Mouse (Mus musculus): ENCODE data around the gene Cyp2f2.

Gene Cyp2f2

DNA sequence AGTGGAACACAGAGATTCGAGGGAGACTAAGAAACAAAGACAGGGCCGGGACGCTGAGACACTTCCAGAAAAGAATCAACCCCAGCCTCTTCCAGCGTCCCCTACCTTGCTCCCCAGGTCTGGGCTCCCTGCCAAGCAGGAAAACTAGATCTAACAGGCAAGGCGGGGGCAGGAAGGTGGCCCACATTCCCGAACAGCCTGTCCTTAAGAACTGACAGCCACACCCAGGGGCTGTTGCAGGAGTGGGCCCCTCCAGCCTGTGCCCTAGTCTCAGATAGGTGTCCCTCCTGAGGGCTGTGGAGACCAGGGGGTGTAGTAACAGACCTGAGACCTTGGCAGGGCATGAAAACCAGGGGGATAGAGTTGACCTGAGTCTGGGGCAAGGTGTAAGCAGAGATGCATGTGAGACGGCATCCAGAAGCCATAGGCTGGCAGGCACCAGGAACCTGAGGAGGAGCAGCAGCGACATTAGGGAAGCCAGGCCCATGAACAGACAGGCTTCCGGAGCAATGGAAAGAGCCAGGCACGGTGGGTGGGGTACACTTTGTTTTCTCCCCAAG, 33.6 kb downstream of the Cyp2f2 start, which contains the start of gene Cyp2t4:
Gene Cyp2t4 (plus strand): TSS at position 510 of the 560 bp plus-strand sequence.
- DNase-seq (ENCODE audit: low read depth, low spot score), result no peak

DNA sequence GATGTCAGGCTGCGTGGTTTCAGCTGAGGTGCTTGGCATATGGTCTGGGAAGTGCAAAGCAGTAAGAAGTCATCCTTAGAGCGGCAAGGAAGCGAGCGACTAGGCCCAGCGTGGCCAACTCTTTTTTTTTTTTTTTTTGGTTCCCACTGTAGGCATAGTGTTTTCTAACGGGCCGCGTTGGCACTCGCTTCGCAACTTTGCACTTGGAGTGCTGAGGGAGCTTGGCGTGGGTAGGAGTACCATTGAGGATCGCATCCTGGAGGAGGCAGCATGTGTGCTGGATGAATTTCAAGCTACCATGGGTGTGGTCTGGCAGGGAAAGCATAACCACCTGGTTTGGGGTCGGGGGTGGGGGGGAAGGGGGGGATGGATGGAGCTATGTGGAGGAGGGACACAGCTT, 36.3 kb downstream of the Cyp2f2 start:
- peak; percentile 58 for DNase-seq (ENCODE audit: low read depth, low spot score)

DNA sequence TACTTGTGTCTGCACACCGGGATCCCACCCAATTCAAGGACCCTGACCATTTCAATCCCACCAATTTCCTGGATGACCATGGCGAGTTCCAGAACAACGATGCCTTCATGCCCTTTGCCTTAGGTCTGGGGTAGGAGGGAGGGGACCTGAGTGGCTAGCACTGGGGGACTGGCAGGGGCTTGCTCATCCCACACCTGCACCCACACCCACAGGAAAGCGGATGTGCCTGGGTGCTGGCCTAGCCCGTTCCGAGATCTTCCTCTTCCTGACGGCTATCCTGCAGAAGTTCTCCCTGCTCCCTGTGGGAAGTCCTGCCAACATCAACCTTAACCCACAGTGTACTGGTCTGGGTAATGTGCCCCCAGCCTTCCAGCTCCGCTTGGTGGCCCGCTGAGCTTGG, 38.5 kb downstream of the Cyp2f2 start:
- DNase-seq (ENCODE audit: low read depth, low spot score), result no peak

DNA sequence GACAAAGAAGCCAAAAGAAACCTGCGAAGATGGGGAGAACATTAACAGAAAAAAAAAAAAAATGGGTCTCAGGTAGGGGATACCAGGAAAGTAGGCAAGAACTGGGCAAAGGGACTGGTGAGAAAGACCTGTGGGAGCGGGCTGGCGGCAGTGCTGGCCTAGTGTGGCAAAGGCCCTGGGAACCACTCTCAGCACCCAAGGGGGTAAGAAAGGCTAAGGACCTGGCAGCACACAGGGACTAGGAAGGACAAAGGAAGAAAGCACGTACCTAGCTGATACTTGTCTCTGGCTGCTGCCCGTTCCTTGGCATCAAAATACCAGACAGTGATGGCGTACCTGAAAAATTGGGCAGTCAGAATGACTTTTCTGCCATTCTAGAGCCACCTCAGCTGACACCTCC, 39.5 kb downstream of the Cyp2f2 start:
- no peak for DNase-seq (ENCODE audit: low read depth, low spot score)

DNA sequence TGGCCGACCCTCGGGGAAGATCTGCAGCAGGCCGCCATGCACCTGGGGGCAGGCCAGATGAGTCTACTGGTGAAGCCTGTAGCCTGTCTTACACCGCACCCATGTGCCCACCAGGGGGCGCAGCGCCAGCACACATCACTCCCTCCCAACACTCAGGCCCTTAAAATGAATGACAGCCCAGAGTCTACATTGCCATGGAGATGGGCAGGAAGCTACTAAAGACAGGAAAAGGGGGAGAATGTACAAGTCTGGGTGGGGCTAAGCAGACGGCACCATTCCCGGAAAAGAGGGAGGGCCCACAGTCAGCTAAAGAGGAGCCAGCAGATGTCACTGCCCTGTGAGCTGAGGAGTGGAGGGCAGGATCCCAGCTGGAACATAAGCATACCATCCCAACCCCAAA, 40.2 kb downstream of the Cyp2f2 start:
- peak; percentile 82 for DNase-seq (ENCODE audit: low read depth, low spot score)

DNA sequence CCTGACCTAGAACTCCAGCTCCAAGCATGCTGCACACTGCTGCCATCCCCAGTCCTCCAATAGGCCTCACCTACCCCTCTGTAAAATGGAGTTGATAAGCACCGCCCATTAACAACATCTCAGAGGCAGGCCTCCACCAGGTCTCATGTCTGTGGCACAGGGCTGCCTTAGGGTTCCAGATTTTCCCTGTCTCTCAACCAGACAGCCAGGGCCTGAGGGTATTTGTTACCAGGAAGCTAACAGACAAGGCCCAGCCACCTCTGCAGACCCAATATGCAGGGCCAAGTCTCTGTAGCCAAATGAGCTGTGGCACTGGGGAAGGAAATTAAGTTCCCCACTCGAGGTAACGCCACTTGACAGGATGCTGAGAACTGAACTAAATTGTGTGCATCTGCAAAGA, 41.2 kb downstream of the Cyp2f2 start:
- DNase-seq (ENCODE audit: low read depth, low spot score), result no peak

DNA sequence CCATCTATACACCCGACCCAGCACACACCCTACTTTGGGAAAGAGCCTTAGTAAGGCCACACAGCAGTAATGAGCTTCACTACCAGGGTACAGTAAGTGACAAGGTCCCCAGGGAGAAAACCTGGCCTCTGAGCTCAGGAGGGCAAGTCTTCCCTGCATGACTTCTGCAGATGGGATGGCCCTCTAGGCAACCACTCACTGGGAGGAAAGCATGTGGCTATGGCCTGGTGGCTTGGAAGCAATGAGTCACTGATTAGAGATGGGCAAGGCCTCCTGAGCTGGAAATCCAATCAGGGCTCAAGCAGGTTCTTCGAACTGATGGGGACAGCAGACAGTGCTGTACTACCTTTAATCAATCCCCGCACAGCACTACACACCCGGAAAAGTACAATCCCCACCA, 42.0 kb downstream of the Cyp2f2 start:
- no peak for DNase-seq (ENCODE audit: low read depth, low spot score)

DNA sequence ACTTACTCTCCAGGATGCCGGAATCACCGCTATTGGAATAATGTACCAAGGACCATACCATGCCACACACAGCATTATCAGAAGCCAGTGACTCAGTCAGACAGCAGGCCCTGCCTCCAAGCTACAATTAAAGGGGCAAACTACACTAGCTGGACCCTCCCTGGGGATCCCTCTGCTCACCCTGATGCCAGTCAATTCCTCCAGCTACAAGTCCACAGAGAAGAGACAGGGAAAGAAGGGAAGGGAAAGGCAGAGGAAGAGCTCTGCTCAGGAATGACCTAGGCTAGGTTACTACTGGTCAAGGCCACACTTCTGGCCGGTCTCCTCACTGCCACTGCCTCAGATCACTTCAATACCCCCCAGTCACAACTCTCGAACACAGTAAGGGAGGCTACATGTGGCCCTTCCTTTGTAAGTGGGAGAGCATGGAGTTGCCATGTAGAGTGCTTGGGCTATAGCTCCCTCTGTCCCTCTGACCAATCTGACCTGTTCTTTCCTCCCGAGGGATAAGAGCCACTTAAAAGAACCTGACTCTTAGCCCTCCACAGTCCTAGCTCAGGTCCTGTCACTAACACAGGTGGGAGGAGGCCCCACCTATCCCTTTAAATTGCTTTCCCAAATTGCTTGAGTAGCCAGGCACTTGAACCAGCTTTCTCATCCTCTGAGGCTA, 43.2 kb downstream of the Cyp2f2 start:
- DNase-seq (ENCODE audit: low read depth, low spot score), result no peak

DNA sequence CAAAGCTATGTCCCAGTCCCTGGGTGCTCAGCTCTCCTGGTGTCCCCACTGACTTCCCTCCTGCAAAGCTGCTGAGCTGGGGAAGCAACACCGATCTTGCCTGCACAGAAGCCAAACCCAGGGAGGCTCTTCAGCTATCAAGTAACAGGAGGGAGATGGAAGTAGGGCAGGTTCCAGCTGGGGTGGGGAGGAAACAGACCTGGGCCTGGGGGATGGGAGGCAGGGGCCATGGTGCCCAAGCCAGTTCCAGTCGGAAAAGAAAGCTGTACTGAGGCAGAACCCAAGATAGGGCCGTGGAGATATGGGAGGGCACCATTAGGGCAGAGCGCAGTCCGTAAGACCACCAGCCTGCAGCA, 43.7 kb downstream of the Cyp2f2 start:
- no peak for DNase-seq (ENCODE audit: low read depth, low spot score)

DNA sequence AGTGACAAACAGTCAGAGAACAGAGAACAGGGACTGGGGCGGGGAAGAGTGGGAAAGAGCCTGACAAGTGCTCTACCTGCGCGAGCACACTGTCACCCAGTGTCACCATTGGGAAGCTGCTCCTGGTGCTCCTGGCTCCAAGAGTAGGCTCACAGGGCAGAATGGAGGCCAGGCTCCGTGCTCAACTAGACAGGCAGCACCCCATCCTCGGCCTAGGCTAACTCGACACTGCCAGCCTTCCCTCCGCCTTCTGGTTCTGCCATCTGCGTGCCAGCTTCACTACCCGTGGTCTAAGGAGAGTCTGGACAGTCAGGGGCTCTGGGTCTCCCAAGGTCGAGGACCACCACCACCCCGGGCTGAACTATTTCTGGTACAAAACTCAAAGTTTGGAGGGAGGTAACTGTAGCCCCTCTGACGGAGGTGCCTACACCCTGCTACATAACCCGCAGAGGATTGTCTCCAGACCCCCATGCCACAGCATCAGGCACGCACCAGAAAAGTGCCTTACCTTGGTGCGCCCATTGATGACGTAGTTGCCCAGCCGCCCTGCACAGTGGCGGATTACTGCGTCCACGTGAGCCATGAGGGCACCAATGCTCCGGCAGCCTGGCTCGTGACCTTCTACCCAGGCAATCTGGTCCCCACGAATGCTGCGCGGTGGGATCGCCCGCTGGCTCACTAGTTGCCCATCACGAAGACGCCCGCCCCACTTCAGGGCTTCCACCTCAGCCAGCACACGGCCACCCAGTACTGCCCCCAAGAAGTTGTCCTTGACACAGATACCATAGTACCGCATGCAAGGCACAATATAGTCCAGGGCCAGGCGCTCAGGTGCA, 44.6 kb downstream of the Cyp2f2 start:
- DNase-seq (ENCODE audit: low read depth, low spot score), result no peak

DNA sequence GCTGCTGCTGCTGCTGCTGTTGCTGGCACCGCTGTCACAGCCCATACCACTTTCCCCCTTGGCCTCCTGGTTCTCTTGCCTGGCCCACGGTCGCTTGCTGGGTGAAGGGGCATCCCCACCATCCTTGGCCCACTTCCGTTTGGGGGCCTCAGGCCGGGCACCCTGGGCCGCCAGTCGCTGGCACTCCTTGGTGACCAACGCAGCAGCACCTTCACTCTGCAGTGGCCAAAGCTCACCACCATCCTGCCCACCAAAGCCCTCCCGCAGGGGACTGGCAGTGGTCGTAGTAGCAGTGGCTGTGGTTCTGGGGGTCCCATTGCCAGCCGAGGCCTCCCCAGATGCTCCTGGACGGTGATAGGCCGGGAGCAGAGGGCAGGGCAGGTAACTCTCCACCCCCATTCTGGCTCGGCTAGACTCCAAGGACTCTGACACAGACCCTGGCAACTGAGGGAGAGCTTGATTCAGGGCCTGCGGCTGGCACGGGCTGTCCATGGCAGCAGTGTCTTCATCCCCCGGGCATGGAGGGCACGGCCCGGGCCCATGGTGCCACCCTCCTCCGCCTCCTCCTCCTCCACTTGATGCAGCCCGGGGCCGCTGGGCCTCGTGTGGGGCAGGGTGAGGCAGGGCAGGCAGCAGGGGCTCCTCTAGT, 45.4 kb downstream of the Cyp2f2 start:
- no peak for DNase-seq (ENCODE audit: low read depth, low spot score)

DNA sequence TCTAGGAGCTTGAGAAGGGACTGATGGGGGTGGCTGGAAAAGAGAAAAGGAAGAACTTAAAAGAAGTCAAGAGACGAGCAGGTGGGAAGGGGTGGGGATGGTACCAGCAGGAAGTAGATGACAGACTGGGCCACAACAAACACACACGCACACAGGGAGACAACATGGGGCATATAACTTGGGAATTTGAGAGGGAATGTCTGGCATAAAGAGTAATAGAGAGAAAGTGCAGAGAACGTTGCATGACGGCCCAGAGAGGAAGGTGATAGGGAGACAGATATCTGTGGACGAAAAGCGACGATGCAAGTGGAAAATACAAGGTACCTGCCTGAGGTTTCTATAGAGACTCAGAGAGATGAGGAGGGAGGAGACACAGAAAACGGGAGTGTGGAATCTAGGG, 46.0 kb downstream of the Cyp2f2 start:
- no peak for DNase-seq (ENCODE audit: low read depth, low spot score)

DNA sequence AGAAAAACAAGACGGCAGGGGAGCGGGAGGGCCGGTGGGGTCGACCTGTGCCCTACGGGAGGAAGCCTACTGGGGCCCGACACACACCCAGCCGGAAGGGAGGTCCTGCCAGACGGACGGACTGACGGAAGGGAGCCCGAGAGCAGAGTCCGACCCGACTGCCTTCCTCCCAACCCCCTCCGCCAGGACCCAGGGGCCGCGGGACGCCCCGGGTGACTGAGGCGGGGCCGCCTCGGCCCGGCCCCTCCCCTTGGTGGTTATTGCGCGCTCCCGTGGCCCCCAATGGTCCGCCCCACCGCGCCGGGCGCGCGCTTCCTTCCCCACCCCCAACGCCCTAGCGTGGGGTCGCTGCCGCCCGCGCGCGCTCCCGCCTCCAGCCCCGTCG, 46.5 kb downstream of the Cyp2f2 start:
- DNase-seq (ENCODE audit: low read depth, low spot score), result no peak

DNA sequence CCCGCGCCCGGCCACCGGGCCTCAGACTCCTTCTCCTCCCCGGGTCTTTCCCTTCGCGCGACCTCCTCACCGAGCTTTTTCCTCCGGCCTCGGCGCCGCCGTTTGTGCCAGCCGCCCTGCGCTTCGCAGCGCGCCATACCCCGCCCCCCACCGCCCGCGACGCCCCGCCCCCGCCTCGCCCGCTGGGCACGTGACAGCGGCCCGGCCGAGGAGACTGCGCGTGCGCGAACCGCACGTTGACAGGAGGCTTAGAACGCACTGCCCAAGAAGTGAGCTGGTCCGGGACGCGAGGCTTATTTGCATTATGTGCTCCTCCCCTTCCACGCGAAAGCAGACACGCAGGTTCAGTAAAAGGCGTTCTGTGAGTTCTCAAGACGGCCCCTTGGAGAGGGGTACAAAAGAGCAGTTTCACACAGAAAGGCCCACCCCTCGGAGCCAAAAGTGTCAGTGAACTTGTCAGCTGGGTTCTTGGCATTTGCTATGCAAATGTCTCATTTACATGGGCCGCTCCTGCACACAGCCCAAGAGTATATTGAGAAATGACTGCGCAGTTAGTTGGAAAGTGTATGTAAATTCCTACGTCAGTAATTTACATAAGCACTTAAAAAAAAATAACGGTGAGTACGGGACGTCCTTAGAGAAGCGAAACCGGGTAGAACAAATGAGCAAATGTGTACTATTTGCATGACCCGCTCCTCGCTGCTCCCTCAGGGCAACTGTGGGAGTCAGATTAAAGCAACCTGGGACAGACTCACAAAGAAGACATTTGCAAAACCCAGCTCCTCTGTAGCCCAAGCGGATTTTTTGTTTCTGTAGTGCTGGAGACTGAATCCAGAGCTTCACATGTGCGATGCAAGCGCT, 47.1 kb downstream of the Cyp2f2 start, which contains the start of gene Egln2:
Gene Egln2 (minus strand): TSS at position 189 of the 861 bp plus-strand sequence.
- DNase-seq (ENCODE audit: low read depth, low spot score), result peak; percentile 91

DNA sequence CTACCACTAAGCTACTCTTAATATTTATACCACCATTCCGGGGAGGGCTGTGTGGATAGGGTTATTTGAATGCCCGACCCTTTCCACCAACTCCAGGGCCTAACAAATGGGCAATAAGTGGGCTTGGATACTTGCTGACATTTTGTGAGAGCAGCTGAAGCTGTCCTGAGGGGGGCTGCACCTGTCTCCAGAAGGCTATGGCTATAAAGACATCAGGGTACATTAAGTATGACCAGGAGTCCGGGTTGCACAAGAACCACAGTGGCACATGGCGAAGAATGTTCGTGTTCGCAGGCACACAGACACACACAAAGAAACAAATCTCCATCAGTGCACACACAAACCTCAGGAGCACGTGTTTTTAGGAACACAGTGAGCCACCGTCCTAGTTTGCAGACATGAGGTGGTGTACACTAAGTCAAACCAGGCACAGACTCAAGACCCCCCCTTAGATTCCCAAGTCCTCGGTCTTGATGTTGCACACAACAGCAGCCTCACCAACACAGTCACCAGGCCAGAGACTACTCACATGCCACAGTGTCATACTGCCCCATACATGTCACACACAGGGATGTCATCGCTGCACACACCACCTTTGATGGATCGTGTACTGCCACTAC, 47.9 kb downstream of the Cyp2f2 start:
- no peak for DNase-seq (ENCODE audit: low read depth, low spot score)

DNA sequence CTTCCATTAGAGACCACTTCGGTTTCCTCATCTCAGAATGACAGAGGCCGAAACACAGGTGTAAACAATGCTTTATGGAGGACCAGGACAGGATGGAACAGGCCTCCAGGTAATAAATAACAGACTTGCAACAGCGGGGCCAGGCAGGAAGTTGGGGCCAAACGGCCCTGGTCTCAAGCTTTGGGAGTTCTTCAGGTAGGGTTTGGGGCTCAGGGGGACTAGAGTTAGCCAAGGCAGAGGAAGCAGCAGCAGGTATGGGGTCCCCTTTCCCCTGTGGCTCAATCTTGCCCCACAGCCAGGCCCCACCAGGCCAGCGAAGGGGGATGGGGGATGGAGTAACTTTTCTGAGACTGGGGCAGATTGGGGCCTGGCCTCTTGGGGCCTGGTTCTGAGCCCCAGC, 48.7 kb downstream of the Cyp2f2 start:
- no peak for DNase-seq (ENCODE audit: low read depth, low spot score)

DNA sequence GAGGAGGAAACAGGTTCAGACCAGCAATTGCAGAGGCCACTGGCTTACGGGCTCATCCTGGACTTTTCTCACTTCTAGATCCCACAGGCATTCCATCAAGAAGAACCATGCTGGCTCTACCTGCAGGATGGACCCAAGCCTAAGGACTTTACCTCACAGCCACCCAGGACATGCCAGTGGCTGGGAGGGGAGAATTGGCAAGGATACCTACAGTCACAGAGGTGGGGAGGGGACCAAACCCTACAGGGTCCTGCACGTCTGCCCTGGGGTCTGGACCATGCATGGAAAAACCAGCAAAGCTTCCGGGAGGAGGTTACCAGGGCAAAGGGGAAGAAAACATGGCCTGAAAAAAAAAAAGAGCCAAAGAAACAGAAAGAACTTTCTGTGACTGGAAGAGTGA, 51.3 kb downstream of the Cyp2f2 start:
- no peak for DNase-seq (ENCODE audit: low read depth, low spot score)

DNA sequence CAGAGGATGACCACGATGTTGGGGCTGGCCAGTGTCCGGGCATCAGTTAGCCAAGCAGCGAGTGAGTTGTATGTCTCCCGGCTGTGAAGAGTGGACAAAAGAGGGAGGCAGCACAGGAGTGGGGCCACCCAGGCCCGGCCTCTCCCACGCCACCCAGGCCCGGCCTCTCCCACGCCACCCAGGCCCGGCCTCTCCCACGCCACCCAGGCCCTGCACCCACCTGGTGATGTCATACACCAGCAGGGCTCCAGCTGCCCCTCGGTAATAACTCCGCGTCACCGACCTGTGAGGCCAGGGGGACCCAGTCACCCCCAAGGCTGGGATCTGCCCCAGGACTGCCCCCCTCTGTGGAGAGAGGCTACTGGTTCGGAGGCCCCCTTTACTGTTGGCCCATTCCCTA, 54.8 kb downstream of the Cyp2f2 start:
- no peak for DNase-seq (ENCODE audit: low read depth, low spot score)

DNA sequence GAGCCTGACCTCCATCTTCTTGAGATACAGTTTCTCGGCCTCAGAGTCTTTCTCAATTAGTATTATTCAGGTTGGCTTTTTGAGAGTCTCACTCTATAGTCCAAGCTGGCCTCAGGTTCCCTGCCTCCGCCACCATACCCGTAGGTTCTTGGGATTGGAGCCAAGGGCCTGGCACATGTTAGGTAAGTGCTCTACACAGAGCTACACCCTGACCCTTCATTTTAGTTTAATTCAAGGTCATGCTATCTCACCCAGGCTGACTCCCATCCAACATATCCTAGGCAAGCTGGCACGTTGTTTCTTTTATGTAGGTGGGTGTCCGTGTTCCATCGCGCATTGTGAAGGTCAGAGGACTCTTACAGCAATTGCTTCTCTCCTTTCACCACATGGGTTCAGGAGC, 55.2 kb downstream of the Cyp2f2 start:
- no peak for DNase-seq (ENCODE audit: low read depth, low spot score)

DNA sequence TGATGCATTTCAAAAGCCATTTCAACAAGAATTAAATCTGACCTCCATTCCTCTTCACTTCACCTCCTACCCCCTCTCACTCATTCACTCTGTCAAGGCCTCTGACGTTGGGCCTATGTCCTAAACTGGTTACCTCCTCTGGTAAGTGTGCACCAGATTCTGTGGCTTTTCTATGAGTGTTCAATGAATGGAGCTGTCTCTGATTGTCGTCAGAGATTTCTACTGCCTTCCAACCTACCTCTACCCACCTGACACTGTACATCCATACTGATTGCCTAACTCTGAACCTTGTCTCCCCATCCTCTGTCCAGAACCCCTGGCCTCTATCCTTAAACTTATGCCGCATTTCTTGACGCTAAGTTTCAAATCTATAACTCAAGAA, 58.2 kb downstream of the Cyp2f2 start:
- no peak for DNase-seq (ENCODE audit: low read depth, low spot score)

Data from telencephalon, adult 2 months (tissue).